Mouse (Mus musculus): Measurements from ENCODE around the gene Cenpf. TPM values are rescaled to one million over a fixed set of nuclear protein-coding genes. Genes with fewer than 3 reads are reported as not detected.

Cenpf gene
- polyA plus RNA-seq, 1 experiment from 2014 or later = 42.1 TPM

GRCm38 (mm10) chr1:189611775-189612174, 76.1 kb downstream of the Cenpf start:
- Histone ChIP-seq H3K27ac (0 out of 2 replicates have a peak overlapping the region, but pooled peaks have one; percentile 5), H3K4me3 (replicated peaks; ENCODE audit: low read depth, low read length) (no peak overlapping the region), H3K27me3 (ENCODE audit: insufficient read depth, low read length) (no peaks in the 10 kb centered on the region), H3K4me2 (ENCODE audit: low read length) (no peak overlapping the region), H3K9me3 (replicated peaks; ENCODE audit: low read length) (no peaks in the 10 kb centered on the region), H3K36me3 (ENCODE audit: insufficient read depth, low read length) (no peaks in the 10 kb centered on the region), H3K9ac (ENCODE audit: low read depth, low read length) (no peak overlapping the region), H3K4me1 (replicated peaks; ENCODE audit: insufficient read depth, low read length) (peaks cover 18% of the 10 kb centered on the region)
- TF ChIP-seq CTCF (IDR thresholded peaks at IDR 0.05; ENCODE audit: low read depth) = no peak
- ATAC-seq (replicated peaks; ENCODE audit: low FRiP score, low read depth) (peak; percentile 77; the same call in 1 of the 2 replicates), DNase-seq (ENCODE audit: low spot score) (peak; percentile 68)
- WGBS = 36% methylated on average over 4 of the region's 4 CpGs

- DNase-seq (ENCODE audit: low spot score) (no peak), ATAC-seq (replicated peaks; ENCODE audit: low FRiP score, low read depth) (no peak)
- Histone ChIP-seq H3K27me3 (ENCODE audit: insufficient read depth, low read length) (no peaks in the 10 kb centered on the region), H3K9me3 (replicated peaks; ENCODE audit: low read length) (no peaks in the 10 kb centered on the region), H3K4me2 (ENCODE audit: low read length) (no peak overlapping the region), H3K27ac (no peak overlapping the region), H3K4me3 (replicated peaks; ENCODE audit: low read depth, low read length) (no peak overlapping the region), H3K9ac (ENCODE audit: low read depth, low read length) (no peak overlapping the region), H3K4me1 (replicated peaks; ENCODE audit: insufficient read depth, low read length) (peaks cover 18% of the 10 kb centered on the region), H3K36me3 (ENCODE audit: insufficient read depth, low read length) (no peaks in the 10 kb centered on the region)
- 4% methylated on average over 5 of the region's 5 CpGs for WGBS
- no peak for TF ChIP-seq CTCF (IDR thresholded peaks at IDR 0.05; ENCODE audit: low read depth)
Observed at GRCm38 (mm10) chr1:189608640-189609039, 79.2 kb downstream of the Cenpf start.

GRCm38 (mm10) chr1:189608039-189608438, 79.8 kb downstream of the Cenpf start:
- Histone ChIP-seq H3K27ac (no peak overlapping the region), H3K4me3 (replicated peaks; ENCODE audit: low read depth, low read length) (no peak overlapping the region), H3K36me3 (ENCODE audit: insufficient read depth, low read length) (no peaks in the 10 kb centered on the region), H3K9ac (ENCODE audit: low read depth, low read length) (no peak overlapping the region), H3K9me3 (replicated peaks; ENCODE audit: low read length) (no peaks in the 10 kb centered on the region), H3K4me1 (replicated peaks; ENCODE audit: insufficient read depth, low read length) (peaks cover 16% of the 10 kb centered on the region), H3K4me2 (ENCODE audit: low read length) (no peak overlapping the region), H3K27me3 (ENCODE audit: insufficient read depth, low read length) (no peaks in the 10 kb centered on the region)
- no peak for ATAC-seq (replicated peaks; ENCODE audit: low FRiP score, low read depth)
- no peak for TF ChIP-seq CTCF (IDR thresholded peaks at IDR 0.05; ENCODE audit: low read depth)
- WGBS = 65% methylated on average over 3 of the region's 3 CpGs
- no peak for DNase-seq (ENCODE audit: low spot score)

- Histone ChIP-seq H3K27ac (no peak overlapping the region), H3K4me1 (replicated peaks; ENCODE audit: insufficient read depth, low read length) (0 out of 2 replicates have a peak, but pooled peaks cover 4% of the 10 kb centered on the region), H3K36me3 (ENCODE audit: insufficient read depth, low read length) (no peaks in the 10 kb centered on the region), H3K9me3 (replicated peaks; ENCODE audit: low read length) (no peaks in the 10 kb centered on the region), H3K4me2 (ENCODE audit: low read length) (no peak overlapping the region), H3K4me3 (replicated peaks; ENCODE audit: low read depth, low read length) (no peak overlapping the region), H3K27me3 (ENCODE audit: insufficient read depth, low read length) (no peaks in the 10 kb centered on the region), H3K9ac (ENCODE audit: low read depth, low read length) (no peak overlapping the region)
- TF ChIP-seq CTCF (IDR thresholded peaks at IDR 0.05; ENCODE audit: low read depth) = no peak
- ATAC-seq (replicated peaks; ENCODE audit: low FRiP score, low read depth) (no peak), DNase-seq (ENCODE audit: low spot score) (no peak)
- WGBS = 85% methylated on average over 8 of the region's 8 CpGs
Observed at GRCm38 (mm10) chr1:189605598-189606126, 82.2 kb downstream of the Cenpf start.

GRCm38 (mm10) chr1:189597096-189597495, 90.8 kb downstream of the Cenpf start:
- H3K9me3 ChIP-seq (replicated peaks; ENCODE audit: low read length) = no peaks in the 10 kb centered on the region
- ATAC-seq (replicated peaks; ENCODE audit: low FRiP score, low read depth) (no peak), DNase-seq (ENCODE audit: low spot score) (no peak)
- no peak overlapping the region for H3K27ac ChIP-seq
- no peaks in the 10 kb centered on the region for H3K27me3 ChIP-seq (ENCODE audit: insufficient read depth, low read length)
- WGBS = 90% methylated on average over 3 of the region's 3 CpGs
- H3K4me3 ChIP-seq (replicated peaks; ENCODE audit: low read depth, low read length) = no peak overlapping the region
- H3K4me1 ChIP-seq (replicated peaks; ENCODE audit: insufficient read depth, low read length) = no peaks in the 10 kb centered on the region
- TF ChIP-seq CTCF (IDR thresholded peaks at IDR 0.05; ENCODE audit: low read depth) = no peak
- no peaks in the 10 kb centered on the region for H3K36me3 ChIP-seq (ENCODE audit: insufficient read depth, low read length)
- no peak overlapping the region for H3K4me2 ChIP-seq (ENCODE audit: low read length)
- H3K9ac ChIP-seq (ENCODE audit: low read depth, low read length) = no peak overlapping the region

Other genes with a start within 250 kb of the Cenpf start
- gene Ptpn14, start 40.2 kb upstream of the Cenpf start, polyA plus RNA-seq (2015; fragmentation: Nextera tagmentation; extraction: Ambion mirVana) = 11.1 and 11.6 TPM in 2 replicates
- gene Smyd2, start 234.3 kb upstream of the Cenpf start, polyA plus RNA-seq (2015; fragmentation: Nextera tagmentation; extraction: Ambion mirVana) = 70.4 and 72.1 TPM in 2 replicates